Mouse (Mus musculus) MN1 (cell line): ENCODE measurements around the gene Ispd.

ENCODE experiments used
- DNase-seq: peaks from one replicate; pipeline ENCODE4 v3.0.0-alpha.2; 2016; ENCODE audit warnings: low spot score

Gene Ispd

GRCm38 (mm10) chr12:36713866-36714662 is 332.8 kb downstream of the Ispd start:
- peak; percentile 39 for DNase-seq

GRCm38 (mm10) chr12:36717526-36717925 is 336.3 kb downstream of the Ispd start:
- DNase-seq, result no peak

- DNase-seq, result no peak
Measured at GRCm38 (mm10) chr12:36718417-36718816, 337.2 kb downstream of the Ispd start.

- DNase-seq, result no peak
Measured at GRCm38 (mm10) chr12:36719074-36719473, 337.8 kb downstream of the Ispd start.

GRCm38 (mm10) chr12:36720779-36721178 is 339.5 kb downstream of the Ispd start:
- DNase-seq, result no peak

GRCm38 (mm10) chr12:36721223-36721622 is 340.0 kb downstream of the Ispd start:
- no peak for DNase-seq

- no peak for DNase-seq
Measured at GRCm38 (mm10) chr12:36722754-36723153, 341.5 kb downstream of the Ispd start.

GRCm38 (mm10) chr12:36723302-36723701 is 342.1 kb downstream of the Ispd start:
- no peak for DNase-seq

GRCm38 (mm10) chr12:36724297-36724696 is 343.0 kb downstream of the Ispd start:
- DNase-seq, result no peak

- no peak for DNase-seq
Measured at GRCm38 (mm10) chr12:36725250-36725649, 344.0 kb downstream of the Ispd start.

- no peak for DNase-seq
Measured at GRCm38 (mm10) chr12:36726026-36726425, 344.8 kb downstream of the Ispd start.

- DNase-seq, result no peak
Measured at GRCm38 (mm10) chr12:36733673-36734371, 352.6 kb downstream of the Ispd start.
